Mouse (Mus musculus) liver, adult 2 months (tissue): ENCODE results near the gene Dysf. TPM values are rescaled to one million over a fixed set of nuclear protein-coding genes. Genes with fewer than 3 reads are reported as not detected.

ENCODE experiments used
- DNase-seq: peaks from one replicate; pipeline ENCODE4 v3.0.0-alpha.2; 2011; ENCODE audit warnings: low read depth, low spot score; ENCODE audit errors: extremely low read depth
- H3K27ac ChIP-seq: fragments of 200-500 bp; replicated peaks from 2 replicates; pipeline ENCODE4 v1.5.1; 2012; ENCODE audit warnings: low read depth, mild to moderate bottlenecking, control low read depth, inconsistent platforms, low read length; ENCODE audit not compliant: insufficient read depth
- H3K27me3 ChIP-seq: fragments of 200-500 bp; 2 replicates; pipeline ENCODE4 v1.6.1; 2012; ENCODE audit warnings: mild to moderate bottlenecking, moderate library complexity, low read length, inconsistent platforms; ENCODE audit not compliant: control insufficient read depth, insufficient read depth
- H3K36me3 ChIP-seq: fragments of 200-500 bp; 2 replicates; pipeline ENCODE4 v1.6.1; 2012; ENCODE audit warnings: low read length, inconsistent platforms; ENCODE audit not compliant: control insufficient read depth, insufficient read depth
- H3K4me1 ChIP-seq: fragments of 200-500 bp; 2 replicates; pipeline ENCODE4 v1.6.1; 2011; ENCODE audit warnings: low read length; ENCODE audit not compliant: control insufficient read depth, insufficient read depth
- H3K4me3 ChIP-seq: fragments of 200-500 bp; 2 replicates; pipeline ENCODE4 v1.5.1; 2011; ENCODE audit warnings: low read depth, mild to moderate bottlenecking, control low read depth, low read length, moderate library complexity; ENCODE audit not compliant: insufficient read depth
- H3K79me2 ChIP-seq: fragments of 200-500 bp; 2 replicates; pipeline ENCODE4 v1.6.1; 2012; ENCODE audit warnings: inconsistent platforms, mild to moderate bottlenecking, low read length, moderate library complexity; ENCODE audit not compliant: control insufficient read depth, insufficient read depth
- H3K9ac ChIP-seq: fragments of 200-500 bp; 2 replicates; pipeline ENCODE4 v1.6.1; 2012; ENCODE audit warnings: low read depth, mild to moderate bottlenecking, control low read depth, inconsistent platforms, low read length
- CTCF ChIP-seq: fragments of 200-500 bp; IDR thresholded peaks from 2 replicates; pipeline ENCODE4 v1.5.1; 2011; ENCODE audit warnings: low read depth, low read length, control low read depth
- POLR2A ChIP-seq: fragments of 200-500 bp; IDR thresholded peaks from 2 replicates; pipeline ENCODE4 v1.6.1; 2011; ENCODE audit warnings: low read length, control low read depth; ENCODE audit not compliant: insufficient read depth; ENCODE audit errors: extremely low read depth
- WGBS: fragments of 180-500 bp; shearing (Covaris S2); methylation state at CpG from one replicate; pipeline ENCODE4 v1.1.7; 2018; 5-methylcytosine and 5-hydroxymethylcytosine counted together
- polyA plus RNA-seq: library from polyadenylated mRNA; depleted of rRNA; stranded (reverse); fragments of >200 nt; gene quantifications from 2 replicates; pipeline ENCODE4 v1.2.3, GENCODE M21; 2012; rRNA removed
- total RNA-seq: library from RNA; depleted of rRNA; stranded (reverse); fragments of >200 nt; gene quantifications from 2 replicates; pipeline ENCODE4 v1.2.3, GENCODE M21; 2014; rRNA removed

The Dysf gene
- total RNA-seq (2.4 and 4.5 TPM in 2 replicates), polyA plus RNA-seq (2.8 and 3.3 TPM in 2 replicates)

GRCm38 (mm10) chr6:84008363-84009171 is at the start of gene Dysf:
TSS of gene Dysf (plus strand) at chr6:84008590.
- no peak within 1 kb of the TSS for H3K27ac ChIP-seq
- H3K79me2 ChIP-seq: no peaks in the 10 kb centered on the region
- 5% methylated on average over 41 of the region's 41 CpGs for WGBS
- H3K9ac ChIP-seq: 0 out of 2 replicates have a peak within 1 kb of the TSS, but pooled peaks have one; percentile 6
- peak within 1 kb of the TSS; percentile 10; the same call in 1 of the 2 replicates for H3K4me3 ChIP-seq
- H3K27me3 ChIP-seq: peaks cover 7% of the 10 kb centered on the region; the same call in 1 of the 2 replicates
- no peaks in the 10 kb centered on the region for H3K36me3 ChIP-seq
- TF ChIP-seq POLR2A (no peak), CTCF (no peak)
- DNase-seq: no peak
- H3K4me1 ChIP-seq: no peaks in the 10 kb centered on the region

GRCm38 (mm10) chr6:83987642-83988041 is 20.7 kb upstream of the Dysf start:
- no peaks in the 10 kb centered on the region for H3K79me2 ChIP-seq
- 90% methylated on average over 5 of the region's 5 CpGs for WGBS
- TF ChIP-seq POLR2A: no peak
- TF ChIP-seq CTCF: no peak
- H3K4me3 ChIP-seq: no peak overlapping the region
- H3K27me3 ChIP-seq: no peaks in the 10 kb centered on the region
- no peaks in the 10 kb centered on the region for H3K4me1 ChIP-seq
- no peak overlapping the region for H3K27ac ChIP-seq
- no peak overlapping the region for H3K9ac ChIP-seq
- DNase-seq: no peak
- H3K36me3 ChIP-seq: peaks cover 42% of the 10 kb centered on the region

GRCm38 (mm10) chr6:84002716-84003115 is 5.7 kb upstream of the Dysf start:
- H3K9ac ChIP-seq: no peak overlapping the region
- no peak overlapping the region for H3K27ac ChIP-seq
- no peaks in the 10 kb centered on the region for H3K79me2 ChIP-seq
- WGBS: 75% methylated on average over 1 of the region's 1 CpGs
- DNase-seq: no peak
- no peak overlapping the region for H3K4me3 ChIP-seq
- no peaks in the 10 kb centered on the region for H3K27me3 ChIP-seq
- TF ChIP-seq POLR2A (no peak), CTCF (no peak)
- no peaks in the 10 kb centered on the region; the same call in 1 of the 2 replicates for H3K36me3 ChIP-seq
- H3K4me1 ChIP-seq: peaks cover 2% of the 10 kb centered on the region; the same call in 1 of the 2 replicates

- 91% methylated on average over 4 of the region's 4 CpGs for WGBS
- no peak overlapping the region for H3K9ac ChIP-seq
- peaks cover 7% of the 10 kb centered on the region; the same call in 1 of the 2 replicates for H3K27me3 ChIP-seq
- H3K4me1 ChIP-seq: no peaks in the 10 kb centered on the region
- no peak for DNase-seq
- no peaks in the 10 kb centered on the region; the same call in 1 of the 2 replicates for H3K36me3 ChIP-seq
- H3K4me3 ChIP-seq: no peak overlapping the region
- TF ChIP-seq POLR2A: no peak
- TF ChIP-seq CTCF: no peak
- H3K27ac ChIP-seq: no peak overlapping the region
- no peaks in the 10 kb centered on the region for H3K79me2 ChIP-seq
These were observed 4.1 kb upstream of the Dysf start for GRCm38 (mm10) chr6:84004295-84004694.

GRCm38 (mm10) chr6:84009172-84009872 is 932 bp downstream of the Dysf start:
- no peak for DNase-seq
- no peaks in the 10 kb centered on the region for H3K79me2 ChIP-seq
- H3K9ac ChIP-seq: no peak overlapping the region
- WGBS: 29% methylated on average over 8 of the region's 8 CpGs
- H3K27ac ChIP-seq: no peak overlapping the region
- peaks cover 7% of the 10 kb centered on the region; the same call in 1 of the 2 replicates for H3K27me3 ChIP-seq
- no peaks in the 10 kb centered on the region for H3K4me1 ChIP-seq
- TF ChIP-seq POLR2A (no peak), CTCF (no peak)
- H3K36me3 ChIP-seq: no peaks in the 10 kb centered on the region
- H3K4me3 ChIP-seq: no peak overlapping the region
